Mouse (Mus musculus) embryo, embryonic 9.5 days (tissue): ENCODE results near the gene Vps26a.

Experiments used
- DNase-seq: peaks from one replicate; pipeline ENCODE4 v3.0.0-alpha.2; 2017; ENCODE audit errors: extremely low spot score

Vps26a gene

GRCm38 (mm10) chr10:62486618-62487415 lies at the start of gene Vps26a:
Vps26a (minus strand) TSS chr10:62486805.
- DNase-seq = peak; percentile 100

- no peak for DNase-seq
These were observed 47.9 kb upstream of the Vps26a start for GRCm38 (mm10) chr10:62534509-62534908.

- DNase-seq = no peak
These were observed 46.2 kb upstream of the Vps26a start for GRCm38 (mm10) chr10:62532832-62533231.

- DNase-seq = no peak
These were observed 43.6 kb upstream of the Vps26a start for GRCm38 (mm10) chr10:62530183-62530582.

- no peak for DNase-seq
These were observed 40.7 kb upstream of the Vps26a start, which contains the start of gene Srgn for GRCm38 (mm10) chr10:62527351-62527750. Srgn (minus strand) TSS chr10:62527451.

- no peak for DNase-seq
These were observed 35.8 kb upstream of the Vps26a start for GRCm38 (mm10) chr10:62522346-62522950.

GRCm38 (mm10) chr10:62521763-62522162 lies 35.2 kb upstream of the Vps26a start:
- DNase-seq = no peak

- DNase-seq = no peak
These were observed 34.3 kb upstream of the Vps26a start for GRCm38 (mm10) chr10:62520911-62521310.

- DNase-seq = no peak
These were observed 30.9 kb upstream of the Vps26a start for GRCm38 (mm10) chr10:62517511-62517910.

GRCm38 (mm10) chr10:62512855-62513254 lies 26.2 kb upstream of the Vps26a start:
- no peak for DNase-seq

GRCm38 (mm10) chr10:62511528-62511927 lies 24.9 kb upstream of the Vps26a start:
- no peak for DNase-seq

- DNase-seq = no peak
These were observed 22.5 kb upstream of the Vps26a start for GRCm38 (mm10) chr10:62509032-62509656.

GRCm38 (mm10) chr10:62508459-62508858 lies 21.9 kb upstream of the Vps26a start:
- peak; percentile 10 for DNase-seq

- DNase-seq = peak; percentile 8
These were observed 21.1 kb upstream of the Vps26a start for GRCm38 (mm10) chr10:62507591-62508308.

GRCm38 (mm10) chr10:62507071-62507470 lies 20.5 kb upstream of the Vps26a start:
- DNase-seq = no peak

- no peak for DNase-seq
These were observed 19.5 kb upstream of the Vps26a start for GRCm38 (mm10) chr10:62506019-62506556.

- DNase-seq = no peak
These were observed 18.8 kb upstream of the Vps26a start for GRCm38 (mm10) chr10:62505224-62505983.

- DNase-seq = no peak
These were observed 17.4 kb upstream of the Vps26a start for GRCm38 (mm10) chr10:62503836-62504628.

GRCm38 (mm10) chr10:62503353-62503752 lies 16.7 kb upstream of the Vps26a start:
- no peak for DNase-seq

- no peak for DNase-seq
These were observed 15.3 kb upstream of the Vps26a start for GRCm38 (mm10) chr10:62501951-62502350.
